Mouse (Mus musculus) limb, embryonic 13.5 days (tissue): ENCODE measurements around the gene 6430571L13Rik. TPM values are rescaled to one million over a fixed set of nuclear protein-coding genes. Genes with fewer than 3 reads are reported as not detected.
"Not testable (repeated sequence)": the region's sequence is repeated elsewhere in the genome, so short reads cannot be mapped to it uniquely, and the experiment has no call there.

Experiments used
- ATAC-seq: fragments of 200-750 bp; cut with Nextera tagmentation; 2 replicates; pipeline ENCODE4 v1.8.0; 2017; ENCODE audit warnings: low read depth, moderate number of reproducible peaks, moderate TSS enrichment; ENCODE audit not compliant: low FRiP score
- H3K27ac ChIP-seq: fragments of 300-500 bp; sonication (generic); 2 replicates; pipeline ENCODE4 v1.5.1; 2015; ENCODE audit warnings: inconsistent platforms, mild to moderate bottlenecking, moderate library complexity
- H3K27me3 ChIP-seq: fragments of 300-500 bp; sonication (generic); 2 replicates; pipeline ENCODE4 v1.6.1; 2015; ENCODE audit warnings: mild to moderate bottlenecking, inconsistent platforms
- H3K36me3 ChIP-seq: fragments of 300-500 bp; sonication (generic); 2 replicates; pipeline ENCODE4 v1.6.1; 2015; ENCODE audit warnings: inconsistent platforms, mild to moderate bottlenecking, moderate library complexity
- H3K4me1 ChIP-seq: fragments of 300-500 bp; sonication (generic); 2 replicates; pipeline ENCODE4 v1.6.1; 2015; ENCODE audit warnings: inconsistent platforms
- H3K4me2 ChIP-seq: fragments of 300-500 bp; sonication (generic); replicated peaks from 2 replicates; pipeline ENCODE4 v1.6.1; 2015; ENCODE audit warnings: inconsistent platforms, mild to moderate bottlenecking, moderate library complexity
- H3K4me3 ChIP-seq: fragments of 300-500 bp; sonication (generic); 2 replicates; pipeline ENCODE4 v1.5.1; 2015; ENCODE audit warnings: moderate library complexity, mild to moderate bottlenecking, inconsistent platforms
- H3K9ac ChIP-seq: fragments of 300-500 bp; sonication (generic); 2 replicates; pipeline ENCODE4 v1.6.1; 2015; ENCODE audit warnings: mild to moderate bottlenecking, inconsistent platforms
- H3K9me3 ChIP-seq: fragments of 300-500 bp; sonication (generic); 2 replicates; pipeline ENCODE4 v1.6.1; 2016; ENCODE audit warnings: inconsistent platforms
- WGBS: fragments of 180-500 bp; shearing (Covaris S2); methylation state at CpG from one replicate; pipeline ENCODE4 v1.1.7; 2015; 5-methylcytosine and 5-hydroxymethylcytosine counted together
- polyA plus RNA-seq: library from polyadenylated mRNA; unstranded; fragments of >200 nt; fragmentation: Nextera tagmentation; extraction: Ambion mirVana; gene quantifications from 2 replicates; pipeline ENCODE4 v1.2.1, GENCODE M21; 2015

Gene 6430571L13Rik
- polyA plus RNA-seq, 1 experiment from 2014 or later: 1.1 TPM

DNA sequence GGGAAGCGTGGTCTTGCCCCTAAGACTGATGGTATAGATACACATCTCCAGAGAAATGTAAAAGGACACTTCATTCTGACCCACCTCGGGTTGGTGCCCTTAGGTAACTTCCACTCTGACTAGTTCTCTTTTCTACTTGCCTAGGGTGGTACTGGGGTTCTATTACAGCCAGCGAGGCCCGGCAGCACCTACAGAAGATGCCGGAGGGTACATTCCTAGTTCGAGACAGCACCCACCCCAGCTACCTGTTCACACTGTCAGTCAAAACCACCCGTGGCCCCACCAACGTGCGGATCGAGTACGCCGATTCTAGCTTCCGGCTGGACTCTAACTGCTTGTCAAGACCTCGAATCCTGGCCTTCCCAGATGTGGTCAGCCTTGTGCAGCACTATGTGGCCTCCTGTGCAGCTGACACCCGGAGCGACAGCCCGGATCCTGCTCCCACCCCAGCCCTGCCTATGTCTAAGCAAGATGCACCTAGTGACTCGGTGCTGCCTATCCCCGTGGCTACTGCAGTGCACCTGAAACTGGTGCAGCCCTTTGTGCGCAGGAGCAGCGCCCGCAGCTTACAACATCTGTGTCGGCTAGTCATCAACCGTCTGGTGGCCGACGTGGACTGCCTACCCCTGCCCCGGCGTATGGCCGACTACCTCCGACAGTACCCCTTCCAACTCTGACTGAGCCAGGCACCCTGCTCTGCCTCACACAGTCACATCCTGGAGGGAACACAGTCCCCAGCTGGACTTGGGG, 40.0 kb upstream of the 6430571L13Rik start:
- no peak overlapping the region for H3K4me2 ChIP-seq
- H3K27me3 ChIP-seq: peaks cover 4% of the 10 kb centered on the region; the same call in 1 of the 2 replicates
- no peak overlapping the region for H3K9ac ChIP-seq
- no peak overlapping the region for H3K27ac ChIP-seq
- H3K36me3 ChIP-seq: peaks cover 32% of the 10 kb centered on the region
- no peaks in the 10 kb centered on the region for H3K9me3 ChIP-seq
- WGBS: 92% methylated on average over 30 of the region's 30 CpGs
- peaks cover 27% of the 10 kb centered on the region for H3K4me1 ChIP-seq
- no peak for ATAC-seq
- H3K4me3 ChIP-seq: no peak overlapping the region

DNA sequence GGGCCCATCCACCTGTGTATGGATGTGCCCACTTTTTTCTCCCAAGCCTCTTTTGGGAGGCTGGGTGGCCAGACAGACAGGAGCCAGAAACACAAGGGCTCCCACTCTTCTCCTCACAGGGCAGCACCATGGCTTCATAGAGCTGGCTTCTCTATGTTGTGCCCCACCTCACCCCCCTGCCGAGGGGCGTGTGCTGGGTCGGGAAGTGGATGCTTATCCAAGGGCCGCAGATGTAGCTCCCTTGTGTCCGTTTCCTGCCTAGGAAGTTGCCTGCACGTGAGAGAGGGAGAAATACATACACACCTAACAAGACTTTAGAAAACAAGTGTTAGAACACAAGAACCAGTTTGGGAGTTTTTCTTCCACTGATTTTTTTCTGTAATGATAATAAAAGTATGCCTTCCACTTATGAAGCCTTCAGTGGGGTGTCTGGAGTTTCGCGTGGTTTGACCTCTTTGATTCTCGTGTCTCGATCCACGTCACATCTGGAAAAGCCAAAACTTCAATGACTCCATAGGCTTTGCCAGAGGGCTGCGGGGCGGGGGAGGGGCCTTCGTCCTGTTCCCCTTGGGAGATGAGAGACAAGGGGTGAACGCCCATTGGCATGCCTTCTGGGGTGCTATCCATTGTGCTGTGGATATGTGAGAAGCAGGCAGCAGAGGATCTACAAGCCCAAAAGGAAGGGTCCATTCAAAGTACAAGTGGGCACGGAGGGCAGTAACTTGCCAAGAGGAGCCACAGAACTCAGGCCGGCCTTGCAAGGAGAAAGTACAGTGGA, 38.7 kb upstream of the 6430571L13Rik start:
- no peak overlapping the region for H3K9ac ChIP-seq

GRCm38 (mm10) chr9:107302592-107302991, 37.8 kb upstream of the 6430571L13Rik start:
- no peak for ATAC-seq
- 64% methylated on average over 7 of the region's 7 CpGs for WGBS

More for the DNA sequence above, 38.7 kb upstream of the 6430571L13Rik start:
- no peak overlapping the region for H3K27ac ChIP-seq
- H3K4me2 ChIP-seq: no peak overlapping the region
- 86% methylated on average over 17 of the region's 17 CpGs for WGBS
- no peak overlapping the region for H3K4me3 ChIP-seq
- H3K36me3 ChIP-seq: peaks cover 32% of the 10 kb centered on the region
- peaks cover 28% of the 10 kb centered on the region for H3K4me1 ChIP-seq
- H3K9me3 ChIP-seq: no peaks in the 10 kb centered on the region
- no peak for ATAC-seq
- no peaks in the 10 kb centered on the region for H3K27me3 ChIP-seq

GRCm38 (mm10) chr9:107303121-107303820, 37.1 kb upstream of the 6430571L13Rik start:
- H3K9ac ChIP-seq: no peak overlapping the region
- peaks cover 16% of the 10 kb centered on the region for H3K4me1 ChIP-seq
- no peak overlapping the region for H3K27ac ChIP-seq
- H3K4me3 ChIP-seq: no peak overlapping the region
- H3K36me3 ChIP-seq: peaks cover 32% of the 10 kb centered on the region
- ATAC-seq: no peak
- H3K27me3 ChIP-seq: no peaks in the 10 kb centered on the region
- H3K9me3 ChIP-seq: no peaks in the 10 kb centered on the region
- H3K4me2 ChIP-seq: no peak overlapping the region
- WGBS: 73% methylated on average over 9 of the region's 9 CpGs

More at GRCm38 (mm10) chr9:107302592-107302991, 37.8 kb upstream of the 6430571L13Rik start:
- H3K36me3 ChIP-seq: peaks cover 32% of the 10 kb centered on the region
- no peak overlapping the region for H3K27ac ChIP-seq
- no peak overlapping the region for H3K4me3 ChIP-seq
- no peaks in the 10 kb centered on the region for H3K27me3 ChIP-seq
- H3K9ac ChIP-seq: no peak overlapping the region
- no peak overlapping the region for H3K4me2 ChIP-seq
- H3K4me1 ChIP-seq: peaks cover 22% of the 10 kb centered on the region
- H3K9me3 ChIP-seq: no peaks in the 10 kb centered on the region

DNA sequence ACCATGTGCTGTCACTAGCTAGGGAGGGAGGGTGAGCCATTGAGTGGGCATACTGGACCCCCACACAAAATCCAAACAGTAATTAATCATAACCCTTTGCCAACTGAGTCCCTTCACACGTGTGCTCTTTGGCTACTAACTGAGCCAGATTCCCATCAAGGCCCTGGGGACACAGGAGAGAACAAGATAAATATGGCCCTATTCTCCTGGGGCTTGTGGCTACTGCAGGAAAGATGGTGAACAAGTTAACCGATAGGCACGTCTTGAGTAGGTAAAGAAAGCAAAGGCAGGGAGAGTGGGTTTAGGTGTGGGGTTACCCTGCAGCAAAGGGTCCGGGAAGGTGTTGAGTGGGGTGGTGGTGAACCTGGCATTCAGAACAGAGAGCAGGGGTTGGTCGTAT, 36.5 kb upstream of the 6430571L13Rik start:
- WGBS: 85% methylated on average over 5 of the region's 5 CpGs
- Histone ChIP-seq H3K4me1 (peaks cover 10% of the 10 kb centered on the region; the same call in 1 of the 2 replicates), H3K9me3 (no peaks in the 10 kb centered on the region)

DNA sequence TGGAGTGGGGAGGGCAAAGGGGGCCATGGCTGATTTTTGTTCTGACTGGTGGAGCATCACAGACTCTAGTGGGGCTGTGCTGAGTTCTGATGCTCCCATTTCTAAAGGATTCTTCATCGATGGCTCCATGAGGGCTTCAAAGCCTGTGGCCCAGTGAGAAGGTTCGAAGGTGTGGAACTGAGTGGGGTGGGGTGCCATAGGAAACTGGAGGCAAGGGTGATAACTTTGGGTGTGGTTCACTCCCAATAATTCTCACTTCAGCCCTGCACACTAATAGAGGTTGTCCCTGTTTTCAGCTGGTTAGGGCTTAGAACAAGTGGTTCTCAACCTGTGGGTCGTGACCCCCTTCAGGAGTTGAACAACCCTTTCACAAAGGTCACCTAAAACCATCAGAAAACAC, 36.0 kb upstream of the 6430571L13Rik start:
- WGBS: 90% methylated on average over 3 of the region's 3 CpGs
- no peak for ATAC-seq
- Histone ChIP-seq H3K4me1 (0 out of 2 replicates have a peak, but pooled peaks cover 8% of the 10 kb centered on the region), H3K9ac (no peak overlapping the region), H3K36me3 (peaks cover 32% of the 10 kb centered on the region), H3K27me3 (no peaks in the 10 kb centered on the region), H3K9me3 (no peaks in the 10 kb centered on the region), H3K4me3 (no peak overlapping the region), H3K27ac (no peak overlapping the region), H3K4me2 (no peak overlapping the region)

More for the DNA sequence above, 36.5 kb upstream of the 6430571L13Rik start:
- no peak for ATAC-seq
- H3K4me2 ChIP-seq: no peak overlapping the region
- H3K27me3 ChIP-seq: no peaks in the 10 kb centered on the region
- H3K9ac ChIP-seq: no peak overlapping the region
- peaks cover 32% of the 10 kb centered on the region for H3K36me3 ChIP-seq
- no peak overlapping the region for H3K27ac ChIP-seq
- no peak overlapping the region for H3K4me3 ChIP-seq

- H3K9ac ChIP-seq: no peak overlapping the region
- no peaks in the 10 kb centered on the region for H3K9me3 ChIP-seq
- H3K4me2 ChIP-seq: no peak overlapping the region
- no peak for ATAC-seq
- H3K4me1 ChIP-seq: 0 out of 2 replicates have a peak, but pooled peaks cover 8% of the 10 kb centered on the region
- H3K4me3 ChIP-seq: no peak overlapping the region
- no peaks in the 10 kb centered on the region for H3K27me3 ChIP-seq
- H3K27ac ChIP-seq: no peak overlapping the region
- WGBS: 89% methylated on average over 4 of the region's 4 CpGs
- H3K36me3 ChIP-seq: peaks cover 29% of the 10 kb centered on the region
Observed at GRCm38 (mm10) chr9:107305012-107305411, 35.4 kb upstream of the 6430571L13Rik start.

DNA sequence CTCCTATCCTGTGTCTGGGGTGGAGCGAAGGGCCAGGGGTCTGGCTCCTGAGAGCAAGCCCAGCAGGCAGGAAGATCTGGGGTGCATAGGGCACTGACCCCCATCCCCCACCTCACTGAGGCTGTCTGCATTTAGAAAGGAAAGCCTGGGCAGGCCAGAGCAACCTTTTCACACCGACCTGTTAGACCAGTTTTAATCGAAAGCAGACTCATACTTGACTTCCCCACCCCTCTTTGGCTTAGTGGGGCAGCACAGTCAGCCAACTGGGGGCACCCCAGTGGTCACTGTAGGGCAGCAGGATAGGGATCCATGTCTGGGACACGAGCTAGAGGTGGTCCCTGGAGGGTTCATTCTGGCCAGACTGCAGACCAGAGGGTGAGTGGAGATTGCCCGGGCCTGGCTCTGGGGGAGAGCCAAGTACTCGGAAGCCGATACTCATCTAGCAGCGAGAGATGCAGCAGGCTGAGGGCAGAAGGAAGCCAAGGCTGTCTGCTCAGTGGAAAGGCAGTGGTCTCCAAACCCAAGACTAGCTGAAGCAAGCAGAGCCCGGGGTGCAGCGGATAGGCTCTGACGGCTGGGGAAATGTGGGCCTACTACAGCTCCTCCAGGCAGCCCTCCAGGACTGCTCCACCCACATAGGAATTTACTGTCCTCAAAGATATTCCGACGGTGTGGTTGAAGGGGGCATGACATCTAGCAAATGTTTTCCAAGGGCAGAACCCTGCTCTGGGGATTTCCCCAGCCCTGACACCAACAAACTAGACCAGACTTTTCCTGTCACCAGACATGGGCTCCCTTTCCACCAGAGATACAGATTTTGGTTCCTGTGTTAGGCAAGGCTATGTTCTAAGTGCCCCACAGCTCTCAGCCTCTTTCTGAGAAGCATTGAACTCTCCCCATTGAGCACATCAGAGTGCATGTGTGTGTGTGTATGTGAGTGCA, 34.5 kb upstream of the 6430571L13Rik start:
- peaks cover 20% of the 10 kb centered on the region for H3K36me3 ChIP-seq
- H3K27ac ChIP-seq: no peak overlapping the region
- 0 out of 2 replicates have a peak, but pooled peaks cover 8% of the 10 kb centered on the region for H3K4me1 ChIP-seq
- no peaks in the 10 kb centered on the region for H3K9me3 ChIP-seq
- H3K4me2 ChIP-seq: no peak overlapping the region
- no peak overlapping the region for H3K9ac ChIP-seq
- H3K4me3 ChIP-seq: no peak overlapping the region
- WGBS: 53% methylated on average over 13 of the region's 13 CpGs
- H3K27me3 ChIP-seq: no peaks in the 10 kb centered on the region
- ATAC-seq: no peak

GRCm38 (mm10) chr9:107306673-107307072, 33.7 kb upstream of the 6430571L13Rik start:
- not testable (repeated sequence) for H3K27me3 ChIP-seq, H3K4me3 ChIP-seq, H3K4me1 ChIP-seq, ATAC-seq, H3K4me2 ChIP-seq, H3K9ac ChIP-seq, H3K27ac ChIP-seq, H3K9me3 ChIP-seq
- peaks cover 12% of the 10 kb centered on the region for H3K36me3 ChIP-seq
- WGBS: 100% methylated on average over 1 of the region's 1 CpGs

DNA sequence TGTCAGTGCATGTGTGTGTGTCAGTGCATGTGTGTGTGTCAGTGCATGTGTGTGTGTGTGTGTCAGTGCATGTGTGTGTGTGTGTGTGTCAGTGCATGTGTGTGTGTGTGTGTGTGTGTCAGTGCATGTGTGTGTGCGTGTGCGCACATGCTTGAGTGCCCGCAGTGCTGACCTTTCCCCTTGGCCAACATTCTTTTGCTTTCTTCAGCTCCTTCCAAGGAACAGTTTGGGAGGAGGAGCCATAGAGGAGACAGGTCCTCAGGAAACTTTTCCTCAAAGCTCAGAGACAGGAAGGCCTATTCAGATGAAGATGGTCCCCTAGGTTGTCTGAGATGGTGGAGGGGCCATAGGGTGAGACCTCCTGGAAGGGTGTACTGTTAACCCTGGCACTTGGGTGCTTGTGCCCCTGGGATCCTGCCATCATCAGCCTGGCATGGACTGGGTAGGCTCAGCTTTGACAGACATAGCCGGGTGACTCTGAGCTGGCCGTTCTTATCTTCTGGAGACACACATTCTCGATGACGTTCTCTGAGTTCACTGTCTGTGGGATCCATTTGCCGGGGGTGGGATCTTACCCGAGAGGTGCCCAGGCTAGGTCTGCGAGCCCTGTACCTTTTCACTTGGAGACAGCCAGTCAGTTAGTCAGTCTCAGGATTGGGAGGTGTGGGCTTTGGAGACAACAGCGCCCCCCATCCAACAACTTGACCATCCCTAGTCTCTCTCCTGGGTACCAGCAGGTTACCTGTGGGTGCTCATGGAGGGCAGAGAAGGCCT, 33.1 kb upstream of the 6430571L13Rik start:
- H3K4me3 ChIP-seq: no peak overlapping the region
- H3K27ac ChIP-seq: no peak overlapping the region
- no peak overlapping the region for H3K9ac ChIP-seq
- 89% methylated on average over 11 of the region's 11 CpGs for WGBS
- ATAC-seq: no peak
- H3K36me3 ChIP-seq: peaks cover 7% of the 10 kb centered on the region
- no peaks in the 10 kb centered on the region for H3K9me3 ChIP-seq
- H3K4me1 ChIP-seq: 0 out of 2 replicates have a peak, but pooled peaks cover 8% of the 10 kb centered on the region
- H3K4me2 ChIP-seq: no peak overlapping the region
- no peaks in the 10 kb centered on the region for H3K27me3 ChIP-seq
